Mouse (Mus musculus) urinary bladder, postnatal 36 days (tissue): ENCODE data around the gene Cd6.
A peak's percentile ranks its signal among the peaks of the same experiment; 100 is the strongest.

Experiments
- DNase-seq, 2 experiments: peaks; one replicate each; pipeline ENCODE4 v3.0.0; 2022; ENCODE audit warnings: low spot score in 2 of 2, mixed read lengths in 1 of 2

Gene Cd6

DNA sequence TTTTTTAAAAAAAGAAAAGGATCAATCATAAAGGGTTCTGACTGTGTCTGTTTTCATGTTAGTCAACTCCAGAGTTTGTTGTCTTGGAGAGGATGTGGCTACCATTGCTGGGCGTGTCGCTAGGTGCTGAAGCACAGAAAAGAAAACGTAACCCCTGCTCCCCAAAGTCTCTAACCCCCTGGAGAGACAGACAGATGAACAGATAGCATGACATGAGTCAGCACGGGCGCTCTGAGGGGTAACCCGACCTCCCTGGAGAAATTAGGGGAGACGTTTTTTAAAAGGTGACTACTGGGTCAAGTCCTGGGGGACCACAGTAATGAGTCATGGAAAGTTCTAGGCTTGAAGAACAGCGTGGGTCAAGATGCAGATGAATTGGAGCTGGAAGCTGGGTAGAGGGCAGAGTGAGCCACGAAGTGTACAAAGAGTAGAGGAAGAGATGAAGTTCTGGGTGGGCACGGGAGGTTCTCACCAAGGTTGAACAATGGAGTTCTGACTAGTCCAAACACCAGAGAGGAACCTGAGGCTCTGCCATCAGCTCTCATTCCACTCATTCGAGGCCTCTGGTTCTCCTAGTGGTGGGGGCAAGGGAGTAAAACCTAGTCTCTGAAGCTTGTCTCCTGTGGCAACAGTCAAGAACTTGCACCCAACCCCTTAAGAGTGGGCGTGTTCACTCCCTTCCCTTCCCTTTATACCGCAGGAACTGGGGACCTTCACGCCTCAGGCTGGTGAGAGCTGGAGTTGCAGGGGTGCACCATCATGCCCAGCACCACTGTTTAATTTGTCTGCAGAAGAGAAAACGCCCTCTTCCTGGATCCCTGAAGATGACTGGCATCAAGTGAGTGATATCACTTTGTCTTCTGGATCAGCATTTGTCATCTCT lies 9.4 kb upstream of the Cd6 start, which contains the start of gene Slc15a3:
Gene Slc15a3 (plus strand): TSS at position 718 of the 883 bp plus-strand sequence.
- DNase-seq, result no peak

DNA sequence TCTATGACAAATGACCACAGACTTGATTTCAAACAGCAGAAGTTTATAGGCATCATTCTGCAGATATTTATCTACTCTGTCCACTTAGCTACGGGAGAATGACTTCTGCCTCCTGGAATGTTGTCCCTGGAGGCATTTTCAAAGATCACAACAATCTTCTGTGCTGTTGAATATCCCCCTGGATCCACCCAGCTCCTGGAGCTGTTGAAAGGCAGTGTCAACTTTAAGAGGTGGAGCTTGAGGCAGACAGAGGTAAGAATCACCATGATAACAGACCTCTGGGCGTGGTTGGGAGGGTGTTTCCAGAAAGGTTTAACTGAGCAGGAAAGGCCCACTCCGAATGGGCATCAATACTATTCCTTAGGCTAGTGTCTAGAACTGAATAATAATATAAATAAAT lies 5.8 kb upstream of the Cd6 start:
- DNase-seq, result no peak

DNA sequence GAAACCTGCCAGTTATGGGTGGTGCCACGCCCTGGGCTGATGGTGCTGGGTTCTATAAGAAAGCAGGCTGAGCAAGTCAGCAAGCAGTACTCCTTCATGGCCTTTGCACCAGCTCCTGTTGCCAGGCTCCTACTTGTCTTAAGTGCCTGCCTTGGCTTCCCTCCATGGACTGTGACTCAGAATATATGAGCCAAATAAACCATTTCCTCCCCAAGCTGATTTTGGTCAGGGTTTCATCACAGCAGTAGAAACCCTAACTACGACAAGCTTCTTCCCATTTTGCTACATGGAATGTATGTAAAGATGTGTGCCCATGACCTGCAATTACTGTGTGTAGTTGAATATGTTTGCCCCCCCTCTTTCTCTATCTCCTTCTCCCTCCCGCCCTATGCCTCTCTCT lies 3.8 kb upstream of the Cd6 start:
- DNase-seq, result no peak

DNA sequence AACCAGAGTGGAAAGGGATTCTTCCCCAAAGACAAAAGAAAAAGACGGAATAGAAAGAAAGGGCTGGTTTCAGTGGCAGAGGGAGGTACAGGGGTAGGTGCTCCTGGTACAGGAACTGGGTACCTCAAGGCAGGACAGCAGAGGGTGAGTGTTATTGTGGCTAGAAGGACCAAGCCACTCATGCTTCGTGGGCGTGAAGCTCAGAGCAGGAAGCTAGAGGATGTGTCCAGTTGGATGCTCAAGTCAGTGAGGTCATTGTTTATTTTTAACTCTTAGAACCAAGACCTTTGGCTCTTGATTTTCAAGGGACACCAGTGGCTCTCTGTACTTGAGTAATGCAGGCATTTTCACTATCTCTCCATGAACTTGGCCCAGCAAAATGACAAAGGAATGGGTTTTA lies 2.2 kb upstream of the Cd6 start:
- no peak for DNase-seq

DNA sequence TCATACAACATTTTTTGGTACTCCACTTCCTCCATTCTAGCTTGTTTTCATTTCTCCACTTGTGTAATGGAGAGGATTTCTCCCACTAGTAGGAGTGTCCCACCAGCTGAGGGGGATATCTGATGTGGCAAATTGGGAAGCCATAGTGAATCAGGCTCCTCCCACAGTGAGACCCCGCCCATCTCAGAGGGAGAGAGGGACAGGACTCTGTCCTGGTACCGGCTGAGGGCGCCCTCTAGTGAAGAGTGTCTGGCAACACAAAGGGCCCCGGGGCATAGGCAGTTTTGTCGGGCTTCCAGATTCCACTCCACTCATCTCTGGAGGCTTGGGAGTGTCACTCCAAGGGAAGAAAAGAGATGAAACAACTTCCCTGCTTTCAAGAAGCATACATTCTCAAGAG lies 1.6 kb upstream of the Cd6 start:
- DNase-seq, result peak; percentile 61 to 68

DNA sequence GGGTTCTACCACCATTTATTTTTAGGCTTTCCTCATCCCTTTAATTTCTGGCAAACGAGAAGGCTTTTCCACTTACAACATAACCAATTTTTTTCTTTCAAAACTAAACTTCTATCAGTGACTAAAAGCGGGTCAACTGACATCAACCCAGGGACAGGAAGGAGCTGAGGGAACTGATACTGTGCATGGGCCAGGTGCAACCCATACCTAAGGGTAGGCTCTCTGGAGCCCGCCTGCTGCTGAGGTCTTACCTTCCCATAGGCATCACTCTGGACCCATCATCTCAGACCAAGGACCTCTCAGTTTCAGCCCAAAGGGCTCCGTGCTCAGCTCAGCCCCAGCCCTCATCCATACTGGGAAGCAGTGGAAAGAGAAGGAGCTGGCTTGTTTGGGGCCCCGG lies 1.5 kb downstream of the Cd6 start:
- DNase-seq, result no peak

DNA sequence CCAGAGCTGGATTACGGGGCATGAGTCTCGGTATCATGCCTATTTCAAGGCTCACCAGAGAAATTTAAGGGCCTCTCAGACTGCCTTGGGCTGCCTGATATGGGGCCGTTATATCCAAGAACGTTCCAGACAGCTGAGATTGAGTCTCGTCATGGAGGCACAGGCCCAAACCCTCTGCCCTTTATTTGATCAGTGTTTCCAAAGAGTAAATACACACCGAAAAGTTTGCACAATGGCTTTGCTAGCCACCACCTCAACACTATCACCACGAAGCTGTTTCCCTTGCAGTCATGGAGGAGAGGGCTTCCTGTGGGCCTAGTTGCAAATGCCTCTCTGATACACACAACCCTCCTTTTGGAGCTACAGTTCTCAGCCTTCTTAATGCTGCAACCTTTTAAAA lies 5.8 kb downstream of the Cd6 start:
- DNase-seq, result no peak

DNA sequence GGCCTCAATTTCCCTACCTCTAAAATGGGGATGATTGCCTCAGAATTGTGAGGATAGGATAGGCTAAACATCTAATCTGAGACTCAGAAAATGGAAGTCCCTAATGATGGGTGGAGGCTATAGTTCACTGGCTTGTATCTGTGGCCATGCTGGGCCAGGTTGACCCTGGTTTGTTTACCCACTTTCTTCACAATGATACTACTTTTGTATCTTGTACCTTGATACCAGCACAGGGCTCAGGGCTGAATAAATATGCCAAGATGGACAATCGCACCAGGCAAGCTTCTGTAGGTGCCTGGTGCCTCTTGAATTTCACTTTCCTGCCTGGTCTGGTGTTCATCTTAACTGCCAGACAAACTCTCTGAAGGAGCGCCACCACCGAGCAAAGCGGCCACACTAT lies 7.3 kb downstream of the Cd6 start:
- DNase-seq, result no peak

DNA sequence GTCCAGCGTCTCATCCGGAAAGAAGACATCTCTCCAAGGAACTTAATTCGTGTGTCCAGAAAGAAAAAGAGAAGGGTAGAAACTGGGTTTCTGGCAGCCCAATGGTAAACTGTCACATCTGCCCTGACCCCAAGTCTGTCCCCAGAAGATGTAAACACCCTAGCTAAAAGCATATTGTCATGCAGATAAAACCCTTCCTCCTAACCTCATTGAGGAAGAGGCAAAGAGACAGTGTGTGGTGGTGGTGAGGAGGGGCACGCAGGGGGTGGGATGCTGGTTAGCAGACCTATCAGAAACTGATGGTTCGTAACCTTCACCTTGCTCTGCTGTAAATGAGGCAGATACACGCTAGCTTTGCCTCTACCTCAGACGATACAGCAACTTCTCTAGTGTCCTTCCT lies 8.5 kb downstream of the Cd6 start:
- no peak for DNase-seq

DNA sequence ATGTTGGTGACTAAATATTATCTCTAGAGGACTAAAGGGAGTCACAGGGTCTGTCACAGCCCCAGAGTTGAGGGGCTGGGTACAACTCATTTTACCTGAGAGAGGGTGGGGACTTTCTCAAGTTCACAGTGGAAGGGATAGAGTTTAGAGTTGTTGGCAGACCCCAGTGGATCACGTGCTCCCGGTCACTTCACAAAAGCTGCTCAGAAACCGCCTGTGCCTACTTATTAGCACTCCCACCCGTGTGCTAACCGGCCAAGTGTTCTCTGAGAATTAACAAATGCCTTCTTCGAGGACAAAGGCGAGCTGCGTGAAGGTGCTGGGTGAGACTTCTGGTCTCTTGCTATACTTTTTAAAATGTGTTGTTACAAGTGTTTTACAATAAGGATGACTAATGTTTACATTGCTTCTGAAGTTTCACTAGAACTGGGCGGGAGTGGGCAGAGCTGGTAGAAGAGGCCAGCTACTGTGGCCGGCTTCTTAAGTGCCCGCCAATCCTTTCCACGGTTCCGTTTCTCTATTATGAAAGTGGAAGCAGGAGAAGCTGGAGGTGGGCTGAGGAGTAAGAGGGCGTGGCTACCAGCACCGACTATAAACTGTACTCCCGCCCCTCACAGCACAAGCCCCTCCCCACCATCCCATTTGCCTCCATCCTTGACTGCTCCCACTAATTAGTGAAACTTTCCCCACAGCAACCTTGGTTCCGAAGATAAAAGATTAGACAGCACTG lies 11.5 kb downstream of the Cd6 start:
- no peak for DNase-seq

DNA sequence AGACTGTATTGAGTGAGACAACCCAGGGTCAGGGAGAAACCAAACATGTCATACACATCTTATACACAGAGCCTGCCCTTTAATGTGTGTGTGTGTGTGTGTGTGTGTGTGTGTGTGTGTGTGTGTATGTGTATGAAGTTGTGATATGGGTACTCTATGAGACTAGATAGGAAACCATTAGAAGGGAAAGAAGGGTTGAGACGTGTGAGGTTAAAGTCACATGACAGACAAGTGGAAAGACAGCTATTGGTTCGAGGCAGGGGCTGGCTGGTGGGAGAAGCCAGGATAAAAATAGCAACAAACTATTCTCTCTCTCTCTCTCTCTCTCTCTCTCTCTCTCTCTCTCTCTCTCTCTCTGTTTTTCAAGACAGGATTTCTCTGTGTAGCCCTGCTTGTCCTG lies 13.4 kb downstream of the Cd6 start:
- DNase-seq, result no peak

DNA sequence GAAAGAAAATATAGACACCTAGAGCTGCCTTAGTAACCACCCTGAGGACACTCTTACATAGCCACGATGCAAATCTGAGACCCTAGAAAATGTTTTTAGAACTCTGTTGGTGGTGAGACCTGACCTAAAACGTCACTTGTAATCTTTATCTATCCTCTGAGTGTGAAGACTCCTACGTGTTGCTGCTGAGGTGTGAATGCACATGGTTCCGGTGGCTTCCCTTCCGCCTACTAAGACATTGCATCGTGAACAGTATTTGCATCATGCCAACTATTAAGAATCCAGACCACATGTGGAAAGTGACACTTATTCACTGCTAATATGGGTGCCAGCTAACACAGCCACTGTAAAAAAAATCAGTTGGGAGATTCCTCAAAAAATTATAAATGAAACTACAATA lies 14.0 kb downstream of the Cd6 start:
- no peak for DNase-seq

DNA sequence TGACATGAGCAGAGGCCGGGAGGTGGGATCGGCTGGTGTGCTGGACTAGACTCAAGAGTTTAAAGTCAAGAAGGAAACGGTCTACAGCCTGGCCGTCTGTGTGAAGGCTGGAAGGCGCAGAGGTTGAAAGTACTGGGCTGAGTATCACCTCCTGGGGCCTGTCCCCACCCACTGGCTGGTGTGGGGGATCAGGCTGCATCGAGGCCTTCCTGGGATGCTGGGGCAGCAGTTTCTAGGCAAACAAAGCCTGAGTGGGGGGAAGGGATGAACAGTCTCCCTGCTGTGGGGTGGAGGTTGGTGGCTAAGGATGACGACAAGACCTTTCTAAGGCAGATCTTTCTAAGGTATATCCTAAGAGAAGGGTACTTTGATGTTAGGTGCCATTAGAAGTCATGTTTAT lies 16.0 kb downstream of the Cd6 start:
- no peak for DNase-seq

DNA sequence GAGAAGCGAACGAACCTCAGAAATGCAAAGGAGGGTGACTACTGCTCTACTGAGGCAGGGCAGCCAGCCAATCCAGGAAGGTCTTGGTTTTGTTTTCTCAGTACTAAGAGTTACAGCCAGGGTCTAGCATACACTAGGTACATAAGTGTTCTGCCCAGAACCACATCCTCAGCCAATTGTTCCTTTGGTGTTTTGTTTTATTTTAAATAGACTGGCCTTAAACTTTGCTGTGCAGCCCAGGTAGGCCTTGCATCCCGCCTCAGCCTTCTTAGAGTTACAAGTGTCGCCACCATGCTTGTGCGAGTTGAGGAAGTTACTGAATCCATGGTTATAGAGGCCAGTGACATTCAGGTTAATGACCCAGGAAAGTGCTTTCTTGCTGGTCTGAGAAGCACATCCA lies 16.8 kb downstream of the Cd6 start:
- no peak for DNase-seq

DNA sequence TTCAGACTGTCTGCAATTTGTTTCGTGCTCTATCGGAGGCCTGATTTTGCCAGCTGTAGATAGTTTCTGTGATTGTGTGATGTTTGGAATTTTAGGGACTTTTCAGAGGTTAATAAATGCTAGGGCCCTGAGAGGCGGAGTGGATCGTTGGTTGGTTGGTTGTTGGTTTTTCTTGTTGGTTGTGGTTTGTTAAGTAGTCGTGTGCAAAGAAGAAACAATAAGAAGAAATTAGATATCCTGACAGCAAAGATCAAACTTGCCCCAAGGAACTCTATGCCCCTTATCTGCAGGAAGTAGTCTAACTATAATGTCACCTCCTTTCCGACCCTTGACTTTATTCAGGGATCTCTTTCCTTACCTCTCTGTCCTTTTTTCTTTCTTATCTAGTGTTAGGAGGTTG lies 18.4 kb downstream of the Cd6 start:
- DNase-seq, result no peak

DNA sequence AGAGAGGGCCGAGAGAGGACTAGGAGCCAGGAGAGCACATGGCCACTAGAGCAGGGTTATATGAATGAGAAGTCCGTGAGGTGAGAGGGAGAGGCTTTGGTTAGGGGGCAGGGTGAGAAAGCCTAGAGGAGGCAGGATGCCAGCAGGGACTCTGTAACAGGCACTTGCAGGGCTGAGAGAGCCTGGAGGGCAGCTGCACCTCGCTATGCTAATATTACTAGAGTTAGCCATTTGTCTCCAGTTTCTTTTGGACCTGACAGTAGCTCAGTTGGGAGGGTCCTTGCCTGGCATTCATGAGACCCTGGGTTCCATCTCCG lies 19.7 kb downstream of the Cd6 start:
- DNase-seq, result no peak

DNA sequence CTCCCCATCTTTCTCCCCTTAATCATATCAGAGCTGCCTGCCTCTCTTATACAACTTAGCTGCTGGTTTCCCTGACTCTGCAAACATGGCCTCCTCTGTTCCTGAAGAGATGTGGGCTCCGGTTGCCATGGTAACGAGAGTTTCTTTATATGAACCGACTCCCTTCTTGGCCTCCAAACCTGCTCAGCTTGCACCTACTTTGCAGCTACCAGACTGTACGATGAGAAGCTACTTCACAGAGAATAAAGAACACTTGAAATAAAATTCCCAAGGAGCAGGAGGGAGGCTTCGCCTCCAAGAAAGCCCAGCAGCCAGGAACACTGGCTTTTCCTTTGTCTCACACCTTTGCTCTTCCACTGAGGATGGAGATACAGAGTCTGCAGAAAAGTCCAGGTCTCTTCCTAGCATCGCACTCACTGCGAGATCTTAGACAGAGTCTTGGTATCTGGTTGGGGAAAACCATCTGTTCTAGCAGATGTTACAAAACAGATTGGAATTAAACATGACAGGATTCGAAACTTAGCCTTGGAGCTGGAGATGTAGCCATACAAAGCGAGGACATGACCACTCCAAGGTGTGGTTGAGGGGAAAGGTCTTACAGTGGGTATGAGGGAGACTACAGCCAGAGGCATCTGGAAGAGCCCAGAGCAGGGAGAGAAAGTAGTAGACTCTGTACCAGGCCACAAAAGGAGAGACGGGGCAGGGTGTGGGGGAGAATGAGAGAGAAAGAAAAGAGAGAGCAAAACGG lies 20.3 kb downstream of the Cd6 start:
- DNase-seq, result no peak

DNA sequence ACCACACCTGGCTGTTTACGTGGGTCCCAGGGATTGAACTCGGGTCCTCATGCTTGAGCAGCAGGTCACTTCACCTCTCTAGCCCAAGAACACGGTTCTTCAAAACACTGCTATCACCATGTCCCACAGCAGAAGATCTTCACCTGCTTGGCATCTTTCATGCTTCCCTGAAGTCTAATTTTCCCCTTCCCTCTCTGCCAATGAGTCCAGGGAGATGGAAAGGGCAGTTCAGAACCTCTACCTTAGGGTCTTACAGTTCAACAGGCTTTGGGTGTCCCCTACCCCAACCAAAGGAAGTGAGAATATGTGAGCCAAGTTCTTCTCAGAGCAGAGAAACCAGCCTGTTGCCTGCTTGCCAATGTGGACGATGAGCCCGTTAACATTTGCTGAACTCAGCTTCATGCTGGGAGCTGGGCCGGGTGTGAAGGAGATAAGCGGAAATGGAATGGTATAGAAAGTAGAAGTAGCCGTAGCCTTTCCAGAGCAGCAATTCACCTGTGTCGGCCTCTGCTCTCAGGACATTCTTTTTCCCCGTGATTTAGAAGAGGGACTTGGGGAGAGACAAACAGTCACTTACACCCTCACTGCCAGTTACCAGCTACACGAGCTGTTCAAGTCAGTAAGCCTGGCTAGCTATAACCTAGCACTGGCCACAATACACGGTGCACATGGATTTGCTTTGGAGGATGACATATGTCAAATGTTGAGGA lies 21.2 kb downstream of the Cd6 start:
- DNase-seq, result no peak

DNA sequence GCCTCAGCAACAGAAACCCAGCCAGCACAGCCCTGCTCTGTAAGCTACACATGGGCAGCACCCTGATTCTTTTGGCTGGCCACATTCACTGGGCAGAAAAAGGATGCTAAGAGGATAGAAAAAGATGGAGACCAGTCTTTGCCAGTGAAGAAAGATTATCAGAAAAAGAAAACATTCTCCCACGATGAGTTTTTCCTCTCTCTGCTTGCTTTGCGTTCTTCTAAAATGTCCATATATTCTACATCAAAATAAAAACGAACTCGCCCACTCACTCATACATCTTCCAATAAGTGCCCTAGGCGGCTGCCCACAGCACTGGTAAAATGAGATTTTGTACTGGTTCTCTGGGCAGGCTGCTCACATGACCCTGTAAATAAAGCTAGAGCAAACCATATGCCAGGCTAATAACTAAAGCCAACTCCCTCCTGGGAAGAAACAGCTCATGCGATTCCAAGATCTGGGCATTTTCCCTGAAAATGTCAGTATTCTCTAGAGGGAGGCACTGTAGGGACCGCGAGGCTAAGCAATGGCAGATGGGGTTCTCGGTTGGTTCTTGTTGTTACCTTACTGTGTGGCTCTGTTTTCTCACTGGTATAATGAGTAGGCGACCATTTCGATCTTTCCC lies 24.1 kb downstream of the Cd6 start:
- DNase-seq, result no peak

DNA sequence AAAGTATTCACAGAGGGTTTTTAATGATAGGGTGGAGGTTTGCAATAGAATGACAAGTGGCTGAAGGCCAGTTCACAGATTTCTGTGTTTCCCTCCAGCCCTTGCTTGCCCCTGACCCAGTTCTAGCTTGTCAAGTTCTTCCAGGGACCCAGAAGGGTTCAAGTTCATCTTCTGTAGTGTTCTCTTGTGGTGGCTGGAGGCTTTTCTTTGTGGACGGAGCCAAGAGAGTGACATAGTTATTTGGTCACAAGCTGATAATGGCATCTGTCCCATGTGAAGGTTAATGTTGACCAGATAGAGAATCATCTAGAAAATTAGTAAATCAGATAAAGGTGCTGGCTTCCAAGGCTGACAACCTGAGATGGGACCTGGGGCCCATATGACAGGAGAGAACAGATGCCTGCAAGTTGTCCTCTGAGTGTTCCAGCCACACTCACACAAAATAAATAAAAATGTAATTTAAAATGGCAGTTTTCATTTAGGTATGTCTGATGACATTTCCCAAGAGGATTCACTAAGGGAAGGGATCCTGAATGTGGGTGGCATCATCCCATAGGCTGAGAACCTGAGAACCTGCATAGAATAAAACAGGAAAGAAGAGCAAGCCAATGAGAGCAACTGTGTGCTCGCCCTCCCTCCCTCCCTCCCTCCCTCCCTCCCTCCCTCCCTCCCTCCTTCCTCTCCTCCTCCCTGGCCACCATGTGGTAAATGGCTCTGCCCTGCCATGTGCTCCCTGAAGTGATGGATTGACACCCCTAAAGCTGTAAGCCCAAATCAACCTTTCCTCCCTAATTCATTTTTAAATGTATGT lies 24.8 kb downstream of the Cd6 start:
- no peak for DNase-seq

DNA sequence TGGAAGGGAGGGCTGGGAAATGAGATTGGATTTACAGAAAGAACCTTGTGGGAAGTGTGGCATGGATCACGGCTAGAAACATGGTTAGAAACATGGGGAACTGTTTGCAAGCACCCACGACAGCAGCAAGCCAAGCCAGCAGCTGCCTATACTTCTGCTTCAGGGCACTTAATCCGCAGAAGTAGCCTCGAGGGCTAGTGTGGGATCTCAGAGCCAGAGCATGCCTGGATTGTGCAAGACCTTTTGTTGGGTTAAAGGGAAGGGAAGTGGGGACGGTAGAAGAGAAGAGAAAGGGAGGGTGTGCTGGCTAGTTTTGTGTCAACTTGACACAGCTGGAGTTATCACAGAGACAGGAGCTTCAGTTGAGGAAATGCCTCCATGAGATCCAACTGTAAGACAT lies 26.1 kb downstream of the Cd6 start:
- no peak for DNase-seq
